Mouse (Mus musculus): ENCODE measurements around the gene Pank2.
"Not testable (repeated sequence)": the region's sequence is repeated elsewhere in the genome, so short reads cannot be mapped to it uniquely, and the experiment has no call there.

The Pank2 gene

DNA sequence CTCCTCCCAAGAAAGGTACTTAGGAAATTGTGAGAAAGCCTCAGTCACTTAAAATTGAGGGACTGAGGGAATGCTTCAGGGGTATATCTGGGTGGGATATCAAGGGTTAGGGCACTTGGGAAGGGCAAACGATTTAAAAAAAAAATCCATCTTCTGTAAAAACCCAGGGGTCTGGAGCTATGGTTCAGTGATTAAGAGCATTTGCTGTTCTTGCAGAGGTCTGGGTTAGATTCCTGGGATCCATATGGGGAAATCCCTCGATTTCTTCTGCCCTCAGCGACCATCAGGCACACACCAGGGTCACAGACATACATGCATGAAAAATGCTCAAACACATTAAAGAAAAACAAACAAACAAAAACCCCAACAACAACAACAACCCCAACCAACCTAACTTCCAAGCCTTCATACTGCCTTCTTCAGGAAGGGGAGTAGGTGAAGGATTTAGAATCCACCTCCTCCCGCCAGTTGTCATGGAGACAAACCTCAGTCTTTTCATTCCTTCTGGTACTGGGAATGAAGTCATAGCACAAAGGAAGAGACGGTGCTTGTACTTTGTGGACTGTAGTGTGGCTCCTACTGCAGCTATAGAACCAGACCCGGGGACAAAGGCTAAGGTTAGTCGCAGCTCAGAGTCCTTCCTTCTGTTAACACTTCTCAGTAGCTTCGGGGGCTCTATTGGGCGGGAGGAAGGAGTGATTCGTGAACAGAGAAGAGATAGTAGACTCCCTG, 648 bp upstream of the Pank2 start:
- no peak for DNase-seq

- peak in 1 of 2 experiments; percentile 16 for DNase-seq
These were observed 680 bp downstream of the Pank2 start for GRCm38 (mm10) chr2:131262680-131263670.

DNA sequence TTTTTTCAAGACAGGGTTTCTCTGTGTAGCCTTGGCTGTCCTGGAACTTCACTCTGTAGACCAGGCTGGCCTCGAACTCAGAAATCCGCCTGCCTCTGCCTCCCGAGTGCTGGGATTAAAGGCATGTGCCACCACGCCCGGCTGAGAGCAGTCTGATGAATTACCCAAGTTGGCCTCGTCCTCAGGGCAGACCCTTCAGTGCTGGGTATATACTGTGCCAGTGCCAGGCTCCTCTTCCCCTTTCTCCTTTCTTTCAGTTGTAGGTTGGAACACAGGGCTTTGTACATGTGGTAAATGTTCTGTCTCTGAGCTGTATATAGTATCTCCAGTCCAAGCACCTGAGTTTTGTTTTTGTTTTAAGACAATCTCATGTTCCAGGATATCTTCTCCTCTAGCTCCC, 1.7 kb downstream of the Pank2 start:
- no peak for DNase-seq

DNA sequence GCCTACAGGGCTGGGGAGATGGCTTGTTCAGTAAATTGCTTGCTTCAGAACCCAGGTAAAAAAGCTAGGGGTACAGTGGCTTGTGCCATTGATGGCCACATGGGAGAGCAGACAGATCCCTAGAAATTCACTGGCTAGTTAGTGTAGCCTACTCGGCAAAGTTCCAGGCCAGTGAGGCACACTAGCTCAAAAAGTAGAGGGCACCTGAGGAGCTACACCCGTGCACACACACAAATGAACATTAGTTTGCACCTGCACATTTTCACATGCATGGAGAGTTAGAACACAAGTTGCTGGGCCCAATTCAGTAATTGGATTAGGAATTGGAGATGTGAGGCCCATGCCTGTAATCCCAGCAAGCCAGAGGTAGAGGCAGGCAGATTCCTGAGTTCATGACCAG, 2.8 kb downstream of the Pank2 start:
- DNase-seq: no peak

DNA sequence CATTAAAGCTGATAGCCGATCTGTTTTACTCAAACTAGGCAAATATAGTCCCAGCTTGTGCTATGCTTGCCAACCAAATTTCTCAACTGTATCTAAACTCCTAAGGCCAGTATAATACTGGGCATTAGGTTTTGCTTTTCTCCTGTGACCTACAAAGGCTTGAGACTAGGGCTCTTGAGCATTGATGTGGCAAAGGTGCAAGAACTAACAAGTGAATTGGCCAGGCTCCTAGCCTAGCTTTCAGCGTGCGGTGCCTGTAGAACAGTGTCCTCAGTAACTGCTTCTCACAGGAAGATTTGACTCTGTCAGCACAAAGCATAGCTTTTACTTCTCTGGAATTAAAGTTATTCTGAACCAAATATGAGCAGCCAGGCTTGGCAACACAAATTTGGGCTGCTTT, 13.2 kb downstream of the Pank2 start:
- DNase-seq: no peak

GRCm38 (mm10) chr2:131276722-131277121, 14.4 kb downstream of the Pank2 start:
- no peak for DNase-seq

DNA sequence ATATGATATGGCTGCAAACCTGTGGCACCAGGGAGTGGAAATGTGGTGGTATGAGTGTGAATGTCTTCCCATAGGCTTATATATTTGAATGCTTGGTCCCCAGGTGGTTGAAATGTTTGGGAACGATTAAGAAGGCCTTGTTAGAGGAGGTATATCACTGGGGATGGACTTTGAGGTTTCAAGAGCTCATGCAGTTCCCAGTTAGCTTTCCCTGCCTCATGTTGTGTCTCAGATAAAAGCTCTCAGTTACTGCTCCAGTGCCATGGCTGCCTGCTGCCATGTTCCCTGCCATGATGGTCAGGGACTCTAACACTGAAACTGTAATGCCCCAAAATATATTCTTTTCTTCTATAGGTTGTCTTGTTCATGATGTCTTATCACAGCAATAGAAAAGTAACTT, 19.3 kb downstream of the Pank2 start:
- no peak for DNase-seq

- DNase-seq: no peak
These were observed 24.0 kb downstream of the Pank2 start for GRCm38 (mm10) chr2:131286276-131286675.

DNA sequence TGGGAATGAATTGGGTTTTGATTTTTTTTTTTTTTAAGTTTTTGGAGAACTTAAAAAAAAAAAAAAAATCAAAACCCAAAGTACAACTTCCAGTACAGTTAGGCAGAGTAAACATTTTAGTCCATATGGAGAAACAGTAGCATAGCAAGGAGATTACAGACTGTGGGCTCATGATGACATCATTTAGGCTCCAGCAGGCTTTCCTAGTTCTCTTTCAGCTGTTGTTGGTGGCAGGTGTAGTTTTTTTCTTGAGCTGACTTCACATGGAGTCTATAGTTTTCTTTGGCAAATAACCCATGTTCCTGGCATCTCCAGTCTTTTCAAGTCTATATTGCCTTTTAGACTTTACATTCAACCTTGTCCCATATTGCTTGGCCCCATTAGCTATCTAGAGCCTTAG, 28.4 kb downstream of the Pank2 start:
- no peak for DNase-seq

GRCm38 (mm10) chr2:131296746-131297261, 34.5 kb downstream of the Pank2 start:
- no peak for DNase-seq

GRCm38 (mm10) chr2:131298674-131299073, 36.4 kb downstream of the Pank2 start:
- not testable (repeated sequence) for DNase-seq

GRCm38 (mm10) chr2:131300485-131300884, 38.2 kb downstream of the Pank2 start:
- no peak for DNase-seq

DNA sequence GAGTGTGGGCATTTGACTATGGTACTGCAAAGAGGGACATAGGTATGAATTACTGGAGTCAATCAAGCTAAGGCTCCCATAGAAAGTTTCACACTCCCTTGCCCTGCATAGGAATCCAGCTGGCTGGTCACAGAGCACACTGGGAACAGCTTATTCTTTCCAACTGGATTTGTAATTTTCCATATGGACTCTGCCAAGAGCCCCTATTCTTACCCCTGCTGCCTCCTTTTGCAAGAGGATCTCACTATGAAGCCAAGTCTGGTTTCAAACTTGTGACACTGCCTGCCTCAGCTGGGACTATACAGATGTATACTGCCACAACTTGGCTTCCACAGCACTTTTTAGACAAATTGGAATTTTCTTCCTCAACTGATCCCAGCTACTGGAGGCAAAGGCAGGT, 39.3 kb downstream of the Pank2 start:
- no peak for DNase-seq

DNA sequence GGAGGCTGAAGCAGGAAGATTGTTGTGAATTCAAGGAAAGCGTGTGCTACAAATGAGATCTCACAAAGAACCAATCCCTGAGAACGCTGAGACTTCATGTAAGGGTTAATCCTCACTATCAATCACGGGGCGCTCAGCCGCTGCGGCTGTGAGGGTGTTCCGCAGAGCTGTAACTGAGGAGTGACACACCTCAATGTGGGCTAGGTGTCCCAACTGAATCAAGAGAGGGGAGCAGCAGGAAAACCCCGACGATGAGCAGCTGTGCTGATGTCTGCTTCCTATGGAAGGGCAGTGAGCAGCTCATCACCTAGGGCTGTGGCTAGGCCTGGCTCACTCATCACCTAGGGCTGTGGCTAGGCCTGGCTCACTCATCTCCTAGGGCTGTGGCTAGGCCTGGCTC, 42.2 kb downstream of the Pank2 start:
- no peak for DNase-seq

- peak; percentile 44 to 46 for DNase-seq
These were observed 42.9 kb downstream of the Pank2 start for GRCm38 (mm10) chr2:131305226-131305625.

DNA sequence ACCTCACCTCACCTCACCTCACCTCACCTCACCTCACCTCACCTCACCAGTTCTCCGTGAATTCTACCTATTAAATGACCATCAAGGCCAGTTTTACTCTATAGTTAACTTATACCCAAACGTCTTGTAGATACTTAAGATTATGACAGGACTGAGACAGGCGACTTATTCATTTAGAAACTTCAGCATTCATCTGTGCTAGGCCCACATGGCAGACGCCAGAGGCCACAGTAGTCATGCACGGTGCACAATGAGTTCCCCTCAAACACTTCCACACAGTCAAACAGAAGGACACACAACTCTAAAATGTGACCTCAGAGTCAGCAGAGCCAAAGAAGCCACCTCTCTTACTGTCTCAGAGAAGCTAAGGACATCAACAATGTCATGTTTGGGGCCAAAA, 45.1 kb downstream of the Pank2 start:
- DNase-seq: no peak

- no peak for DNase-seq
These were observed 45.5 kb downstream of the Pank2 start for GRCm38 (mm10) chr2:131307822-131308221.

DNA sequence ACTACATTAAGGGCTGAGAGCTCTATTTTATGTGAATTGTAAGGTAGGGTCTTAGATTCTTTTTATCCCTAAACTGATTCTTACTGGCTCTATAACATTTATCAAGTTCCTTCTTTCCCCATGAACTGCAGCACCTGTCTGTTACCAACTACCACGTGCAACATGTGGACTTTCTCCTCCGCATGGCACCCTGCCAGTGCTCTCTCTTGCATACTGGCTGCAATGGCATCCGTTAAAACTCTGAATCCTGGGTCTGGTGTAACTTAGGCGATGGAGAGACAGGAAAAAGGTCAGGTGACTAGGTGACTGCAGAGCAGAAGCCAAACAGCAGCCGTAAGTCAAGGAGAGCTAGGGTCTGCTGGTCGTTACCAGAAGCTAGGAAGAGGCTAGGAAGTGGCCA, 47.0 kb downstream of the Pank2 start:
- DNase-seq: no peak

- no peak for DNase-seq
These were observed 53.9 kb downstream of the Pank2 start for GRCm38 (mm10) chr2:131316167-131316566.

- DNase-seq: no peak
These were observed 57.1 kb downstream of the Pank2 start for GRCm38 (mm10) chr2:131319401-131319800.

DNA sequence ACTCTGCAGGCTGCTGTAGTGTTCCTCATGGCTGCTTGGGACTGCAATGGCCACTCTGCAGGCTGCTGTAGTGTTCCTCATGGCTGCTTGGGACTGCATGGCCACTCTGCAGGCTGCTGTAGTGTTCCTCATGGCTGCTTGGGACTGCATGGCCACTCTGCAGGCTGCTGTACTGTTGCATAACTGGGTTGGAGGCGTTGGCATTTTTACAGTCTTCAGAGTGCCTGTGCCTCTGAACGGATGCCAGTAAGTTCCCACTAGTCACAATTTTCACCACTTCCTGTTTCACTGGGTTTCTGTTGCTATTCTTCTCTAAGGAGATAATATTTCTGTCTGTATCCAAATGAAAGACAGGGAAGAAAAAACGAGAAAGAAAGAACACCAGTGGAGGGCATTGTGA, 58.9 kb downstream of the Pank2 start:
- peak; percentile 59 to 63 for DNase-seq

DNA sequence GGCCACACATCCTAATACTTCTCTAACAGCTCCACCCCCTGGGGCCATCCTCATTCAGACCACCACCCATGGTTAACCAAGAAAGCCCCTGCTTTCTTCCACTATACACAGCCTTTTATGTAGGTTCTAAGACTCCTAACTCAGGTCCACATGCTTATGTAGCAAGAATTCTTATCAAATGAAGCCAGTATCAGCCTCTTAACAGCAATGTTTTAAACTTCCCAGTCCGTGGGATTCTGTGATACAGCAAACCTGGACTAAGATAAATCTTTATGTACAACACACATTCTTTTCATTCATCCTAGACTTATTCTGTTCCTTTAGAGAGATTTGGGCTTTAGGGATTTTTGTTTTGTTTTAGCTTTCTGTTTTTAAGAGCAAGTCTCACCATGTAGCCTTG, 61.4 kb downstream of the Pank2 start:
- no peak for DNase-seq

DNA sequence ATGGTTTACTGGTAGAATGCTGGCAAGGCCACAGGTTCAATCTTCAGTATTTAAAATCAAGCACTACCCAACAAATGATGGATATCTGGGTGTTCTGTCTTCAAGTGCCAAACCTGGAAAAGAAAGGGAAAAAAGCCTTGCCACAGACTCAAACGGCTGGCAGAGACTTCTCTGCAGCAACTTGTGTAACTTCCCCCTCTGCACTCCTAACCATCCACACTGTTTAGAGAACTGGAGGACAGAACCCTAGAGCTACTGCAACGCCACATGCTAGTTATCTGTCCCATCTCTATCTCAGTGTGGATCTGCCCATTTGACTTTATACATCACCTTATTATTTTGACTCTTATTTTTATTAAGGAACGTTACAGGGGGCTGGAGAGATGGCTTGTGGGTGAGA, 63.7 kb downstream of the Pank2 start:
- DNase-seq: no peak

GRCm38 (mm10) chr2:131328981-131329380, 66.7 kb downstream of the Pank2 start:
- no peak for DNase-seq

Measured in cerebellum, adult 18-20 months (tissue).